Mouse (Mus musculus) neural tube, embryonic 12.5 days (tissue): ENCODE data around the gene Cd2bp2. TPM values are rescaled to one million over a fixed set of nuclear protein-coding genes. Genes with fewer than 3 reads are reported as not detected.

Experiments used
- ATAC-seq: fragments of 200-750 bp; cut with Nextera tagmentation; 2 replicates; pipeline ENCODE4 v1.8.0; 2017; ENCODE audit warnings: low read depth, mild to moderate bottlenecking, moderate TSS enrichment, moderate library complexity; ENCODE audit not compliant: low FRiP score
- H3K27ac ChIP-seq: fragments of 300-500 bp; sonication (generic); 2 replicates; pipeline ENCODE4 v1.5.1; 2016
- H3K27me3 ChIP-seq: fragments of 300-500 bp; sonication (generic); replicated peaks from 2 replicates; pipeline ENCODE4 v1.6.1; 2016; ENCODE audit warnings: mild to moderate bottlenecking
- H3K36me3 ChIP-seq: fragments of 300-500 bp; sonication (generic); 2 replicates; pipeline ENCODE4 v1.6.1; 2016; ENCODE audit warnings: mild to moderate bottlenecking
- H3K4me1 ChIP-seq: fragments of 300-500 bp; sonication (generic); 2 replicates; pipeline ENCODE4 v1.6.1; 2016
- H3K4me2 ChIP-seq: fragments of 300-500 bp; sonication (generic); replicated peaks from 2 replicates; pipeline ENCODE4 v1.6.1; 2016; ENCODE audit warnings: mild to moderate bottlenecking
- H3K4me3 ChIP-seq: fragments of 300-500 bp; sonication (generic); 2 replicates; pipeline ENCODE4 v1.5.1; 2016
- H3K9ac ChIP-seq: fragments of 300-500 bp; sonication (generic); 2 replicates; pipeline ENCODE4 v1.6.1; 2016; ENCODE audit warnings: mild to moderate bottlenecking
- H3K9me3 ChIP-seq: fragments of 300-500 bp; sonication (generic); 2 replicates; pipeline ENCODE4 v1.6.1; 2016; ENCODE audit warnings: mild to moderate bottlenecking
- WGBS: fragments of 180-500 bp; shearing (Covaris S2); methylation state at CpG from one replicate; pipeline ENCODE4 v1.1.7; 2016; 5-methylcytosine and 5-hydroxymethylcytosine counted together
- polyA plus RNA-seq: library from polyadenylated mRNA; unstranded; fragments of >200 nt; fragmentation: Nextera tagmentation; extraction: Ambion mirVana; gene quantifications from 2 replicates; pipeline ENCODE4 v1.2.1, GENCODE M21; 2016

The Cd2bp2 gene
- polyA plus RNA-seq, 1 experiment from 2014 or later, result 97.3 TPM

GRCm38 (mm10) chr7:127207374-127208294 lies 11.8 kb upstream of the Cd2bp2 start:
- under 1% methylated on average over 52 of the region's 53 CpGs for WGBS
- ATAC-seq, result peak; percentile 32
- 0 out of 2 replicates have a peak, but pooled peaks cover under 1% of the 10 kb centered on the region for H3K27me3 ChIP-seq
- no peaks in the 10 kb centered on the region for H3K9me3 ChIP-seq
- H3K4me1 ChIP-seq, result peaks cover 26% of the 10 kb centered on the region
- H3K27ac ChIP-seq, result peak overlapping the region; percentile 57
- H3K36me3 ChIP-seq, result peaks cover 14% of the 10 kb centered on the region
- H3K4me3 ChIP-seq, result peak overlapping the region; percentile 96
- peak overlapping the region; percentile 100 for H3K4me2 ChIP-seq
- peak overlapping the region; percentile 95 for H3K9ac ChIP-seq

DNA sequence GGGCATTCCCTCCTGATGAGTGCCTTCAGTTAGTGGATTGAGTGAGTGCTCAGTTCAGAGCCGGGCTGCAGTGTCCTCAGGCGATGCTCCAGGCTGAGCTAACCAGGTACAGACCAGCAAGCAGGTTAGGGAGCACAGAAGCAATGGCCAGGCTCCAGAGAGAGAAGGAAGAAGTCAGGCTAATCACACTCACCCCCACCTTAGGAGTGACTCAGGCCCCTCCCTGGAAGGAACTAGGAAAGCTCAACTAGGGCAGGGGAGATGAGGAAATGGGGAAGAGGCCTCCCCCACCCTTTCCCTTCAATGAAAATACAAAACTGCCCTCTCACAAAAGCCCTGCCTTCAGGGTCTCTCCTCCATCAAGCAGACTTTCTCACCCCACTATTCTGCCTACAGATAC lies 10.8 kb upstream of the Cd2bp2 start:
- Histone ChIP-seq H3K4me3 (peak overlapping the region; percentile 96), H3K36me3 (peaks cover 22% of the 10 kb centered on the region), H3K4me1 (peaks cover 26% of the 10 kb centered on the region), H3K9ac (peak overlapping the region; percentile 95), H3K27ac (no peak overlapping the region), H3K9me3 (no peaks in the 10 kb centered on the region), H3K27me3 (no peaks in the 10 kb centered on the region), H3K4me2 (peak overlapping the region; percentile 100)
- WGBS, result 77% methylated on average over 2 of the region's 2 CpGs
- no peak for ATAC-seq

DNA sequence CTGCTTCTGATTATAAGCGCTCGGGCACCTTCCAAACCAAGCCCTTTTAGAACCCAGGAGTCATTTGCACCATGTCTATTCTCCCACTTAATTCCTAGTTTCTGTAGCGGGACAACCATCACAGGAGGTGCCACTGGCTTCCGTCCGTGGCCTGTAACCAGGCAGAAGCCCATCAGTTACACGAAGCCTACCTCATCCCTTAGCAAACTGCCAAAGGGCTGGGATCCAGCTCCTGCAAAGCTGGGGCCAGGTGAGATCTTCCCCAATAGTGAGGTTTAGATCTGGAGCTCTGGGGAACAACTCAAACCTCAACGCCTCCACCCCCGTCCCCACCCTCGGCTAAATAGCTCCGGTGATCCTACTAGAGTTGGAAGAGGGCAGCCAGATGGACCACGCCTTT lies 634 bp upstream of the Cd2bp2 start:
- Histone ChIP-seq H3K9me3 (no peaks in the 10 kb centered on the region), H3K27ac (no peak overlapping the region), H3K4me2 (peak overlapping the region; percentile 73), H3K36me3 (peaks cover 75% of the 10 kb centered on the region), H3K27me3 (no peaks in the 10 kb centered on the region), H3K4me3 (peak overlapping the region; percentile 43), H3K4me1 (peaks cover 23% of the 10 kb centered on the region), H3K9ac (peak overlapping the region; percentile 65)
- ATAC-seq, result no peak
- WGBS, result 59% methylated on average over 11 of the region's 11 CpGs

- Histone ChIP-seq H3K4me3 (peak overlapping the region; percentile 77), H3K27me3 (no peaks in the 10 kb centered on the region), H3K27ac (no peak overlapping the region), H3K4me1 (peaks cover 23% of the 10 kb centered on the region), H3K9ac (peak overlapping the region; percentile 74), H3K9me3 (no peaks in the 10 kb centered on the region), H3K4me2 (peak overlapping the region; percentile 88), H3K36me3 (peaks cover 61% of the 10 kb centered on the region)
- ATAC-seq, result no peak
- 81% methylated on average over 7 of the region's 7 CpGs for WGBS
Measured at GRCm38 (mm10) chr7:127194633-127195029, 1.2 kb downstream of the Cd2bp2 start.

GRCm38 (mm10) chr7:127194011-127194632 lies 1.7 kb downstream of the Cd2bp2 start:
- no peak overlapping the region for H3K27ac ChIP-seq
- H3K27me3 ChIP-seq, result no peaks in the 10 kb centered on the region
- peaks cover 23% of the 10 kb centered on the region for H3K4me1 ChIP-seq
- H3K36me3 ChIP-seq, result peaks cover 56% of the 10 kb centered on the region
- H3K4me2 ChIP-seq, result peak overlapping the region; percentile 88
- no peak for ATAC-seq
- peak overlapping the region; percentile 74 for H3K9ac ChIP-seq
- 92% methylated on average over 17 of the region's 17 CpGs for WGBS
- H3K4me3 ChIP-seq, result no peak overlapping the region
- no peaks in the 10 kb centered on the region for H3K9me3 ChIP-seq

DNA sequence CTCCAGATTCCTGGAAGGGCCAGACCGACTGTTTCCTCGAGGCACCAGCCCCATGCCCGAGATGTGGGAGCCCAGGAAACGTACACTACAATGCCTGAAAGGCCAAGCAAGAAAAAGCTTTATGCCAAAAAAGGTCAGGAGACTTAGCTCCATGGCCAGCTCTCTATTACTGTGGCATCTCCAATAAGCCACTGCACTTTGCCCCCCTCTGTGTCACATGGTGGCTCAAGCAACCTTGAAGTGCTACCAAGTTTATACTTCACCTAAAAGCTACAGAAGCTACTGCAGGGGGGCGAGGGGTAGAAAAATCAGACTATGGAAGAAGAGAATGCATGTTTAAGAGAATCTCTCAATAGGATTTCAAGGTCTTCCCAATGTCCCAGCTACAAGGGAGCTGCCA lies 2.9 kb downstream of the Cd2bp2 start:
- Histone ChIP-seq H3K4me3 (no peak overlapping the region), H3K27ac (no peak overlapping the region), H3K27me3 (no peaks in the 10 kb centered on the region), H3K9ac (no peak overlapping the region), H3K4me2 (no peak overlapping the region), H3K4me1 (peaks cover 23% of the 10 kb centered on the region), H3K9me3 (no peaks in the 10 kb centered on the region), H3K36me3 (peaks cover 45% of the 10 kb centered on the region)
- WGBS, result 93% methylated on average over 5 of the region's 5 CpGs
- ATAC-seq, result no peak

DNA sequence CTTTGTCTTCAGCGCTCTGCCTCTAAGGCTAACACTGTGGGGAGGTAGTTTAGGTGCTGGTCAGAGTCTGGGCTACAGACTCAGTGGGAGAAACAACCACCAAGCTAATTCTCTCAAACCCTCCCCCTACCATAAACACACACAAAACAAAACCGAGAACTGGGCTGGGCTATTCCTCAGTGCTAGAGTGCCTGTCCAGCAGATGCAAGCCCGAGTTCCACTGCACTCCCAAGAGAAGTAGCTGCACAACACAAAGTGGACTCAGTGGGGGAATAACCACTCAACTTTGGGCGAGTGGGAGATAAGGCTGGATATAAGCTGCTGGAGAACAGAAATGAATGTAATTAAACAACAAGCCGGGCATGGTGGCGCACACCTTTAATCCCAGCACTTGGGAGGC lies 5.2 kb downstream of the Cd2bp2 start:
- no peak for ATAC-seq
- no peaks in the 10 kb centered on the region for H3K27me3 ChIP-seq
- H3K9me3 ChIP-seq, result no peaks in the 10 kb centered on the region
- H3K4me3 ChIP-seq, result no peak overlapping the region
- H3K9ac ChIP-seq, result no peak overlapping the region
- H3K4me2 ChIP-seq, result no peak overlapping the region
- peaks cover 34% of the 10 kb centered on the region for H3K36me3 ChIP-seq
- no peak overlapping the region for H3K27ac ChIP-seq
- peaks cover 16% of the 10 kb centered on the region for H3K4me1 ChIP-seq
- WGBS, result 76% methylated on average over 6 of the region's 6 CpGs

DNA sequence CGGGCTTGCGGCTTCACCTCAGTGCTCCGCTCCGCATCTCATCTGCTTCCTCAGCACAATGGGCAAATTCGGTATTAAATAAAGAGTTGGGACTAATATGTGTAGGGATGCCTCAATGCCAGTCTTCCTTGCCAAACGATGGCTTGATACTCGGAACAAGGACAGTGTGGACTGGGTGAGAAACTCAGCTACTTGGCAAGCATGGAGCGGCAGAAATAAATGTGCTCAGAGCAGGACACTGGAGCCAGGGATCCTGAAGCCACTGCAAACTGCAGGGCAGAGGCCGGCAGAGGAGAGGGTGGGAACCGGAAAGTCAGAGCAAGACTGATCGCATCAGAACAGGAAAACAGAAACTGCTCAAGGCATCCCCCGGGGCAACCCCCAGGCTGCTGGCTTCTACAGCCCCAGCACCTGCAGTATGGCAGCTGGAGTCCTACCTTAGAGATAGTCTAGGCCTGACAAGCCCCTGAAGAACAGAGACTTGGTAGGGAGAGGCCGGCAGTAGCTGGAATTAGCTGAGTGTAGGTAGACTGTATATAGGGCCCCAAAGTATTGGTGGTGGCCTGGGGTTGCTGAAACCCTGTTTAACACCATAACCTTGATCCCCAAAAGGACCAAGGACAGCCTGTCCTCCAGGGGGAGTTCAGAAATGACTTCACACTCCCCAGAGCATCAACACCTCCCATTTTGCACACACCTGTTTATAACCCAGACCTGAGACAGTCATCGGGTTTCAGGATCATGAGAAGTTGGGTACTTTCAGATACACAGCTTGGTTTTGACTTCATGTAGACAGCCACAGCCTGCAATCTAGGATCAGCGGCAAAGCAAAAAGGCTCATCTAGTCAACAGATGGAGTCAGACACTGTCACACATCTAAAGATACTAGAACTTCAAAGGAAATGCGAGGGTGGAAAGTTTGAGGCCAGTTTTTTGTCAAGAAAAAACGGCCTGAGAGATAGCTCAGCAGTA lies 7.3 kb downstream of the Cd2bp2 start:
- Histone ChIP-seq H3K27ac (no peak overlapping the region), H3K4me3 (no peak overlapping the region), H3K9ac (no peak overlapping the region), H3K9me3 (no peaks in the 10 kb centered on the region), H3K4me1 (no peaks in the 10 kb centered on the region), H3K27me3 (no peaks in the 10 kb centered on the region), H3K36me3 (peaks cover 26% of the 10 kb centered on the region), H3K4me2 (no peak overlapping the region)
- 85% methylated on average over 17 of the region's 17 CpGs for WGBS
- ATAC-seq, result no peak

DNA sequence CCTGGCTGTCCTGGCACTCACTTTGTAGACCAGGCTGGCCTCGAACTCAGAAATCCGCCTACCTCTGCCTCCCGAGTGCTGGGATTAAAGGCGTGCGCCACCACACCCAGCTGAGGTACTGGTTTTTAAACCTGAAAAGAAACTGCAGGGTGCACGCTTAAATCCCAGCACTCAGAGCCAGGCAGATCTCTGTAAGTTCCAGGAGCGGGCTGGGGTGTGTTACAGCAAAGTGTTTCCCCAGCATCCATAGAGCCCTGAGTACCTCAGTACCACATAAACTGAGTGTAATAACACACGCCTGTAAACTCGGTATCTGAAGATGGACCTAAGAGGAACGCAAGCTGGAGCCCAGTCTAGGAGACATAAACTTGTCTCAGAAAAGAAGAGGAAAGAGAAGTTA lies 8.5 kb downstream of the Cd2bp2 start:
- no peak overlapping the region for H3K9ac ChIP-seq
- peaks cover 13% of the 10 kb centered on the region for H3K36me3 ChIP-seq
- no peak overlapping the region for H3K27ac ChIP-seq
- no peaks in the 10 kb centered on the region for H3K9me3 ChIP-seq
- WGBS, result 72% methylated on average over 10 of the region's 10 CpGs
- H3K27me3 ChIP-seq, result no peaks in the 10 kb centered on the region
- no peak for ATAC-seq
- H3K4me2 ChIP-seq, result no peak overlapping the region
- no peak overlapping the region for H3K4me3 ChIP-seq
- H3K4me1 ChIP-seq, result no peaks in the 10 kb centered on the region

DNA sequence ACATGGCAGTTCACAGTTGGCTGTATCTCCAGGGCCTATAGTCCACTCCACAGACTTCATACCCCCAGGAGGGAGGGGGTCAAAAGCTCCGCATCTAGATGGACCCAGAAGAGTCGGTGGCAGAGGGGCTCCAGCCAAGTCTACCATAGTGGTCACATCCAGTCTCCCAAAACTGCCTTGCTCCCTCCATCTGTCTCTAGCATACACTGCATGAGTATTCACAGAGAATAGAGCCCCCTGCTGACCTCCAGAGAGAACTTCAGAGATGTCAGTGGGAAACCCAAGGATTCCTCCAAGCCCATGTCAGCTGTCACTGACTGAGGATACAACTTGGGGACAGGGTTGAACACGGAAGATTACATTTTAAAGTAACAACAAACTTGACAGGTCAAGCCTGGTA lies 10.2 kb downstream of the Cd2bp2 start:
- Histone ChIP-seq H3K4me3 (no peak overlapping the region), H3K4me1 (no peaks in the 10 kb centered on the region), H3K9me3 (no peaks in the 10 kb centered on the region), H3K27ac (no peak overlapping the region), H3K36me3 (no peaks in the 10 kb centered on the region), H3K27me3 (no peaks in the 10 kb centered on the region), H3K4me2 (no peak overlapping the region), H3K9ac (no peak overlapping the region)
- WGBS, result 66% methylated on average over 3 of the region's 3 CpGs
- ATAC-seq, result no peak

GRCm38 (mm10) chr7:127184720-127185119 lies 11.1 kb downstream of the Cd2bp2 start:
- no peaks in the 10 kb centered on the region for H3K27me3 ChIP-seq
- no peak overlapping the region for H3K27ac ChIP-seq
- H3K4me1 ChIP-seq, result no peaks in the 10 kb centered on the region
- ATAC-seq, result no peak
- WGBS, result 38% methylated on average over 1 of the region's 1 CpGs
- H3K9me3 ChIP-seq, result no peaks in the 10 kb centered on the region
- H3K4me3 ChIP-seq, result no peak overlapping the region
- H3K36me3 ChIP-seq, result no peaks in the 10 kb centered on the region
- H3K9ac ChIP-seq, result no peak overlapping the region
- H3K4me2 ChIP-seq, result no peak overlapping the region

GRCm38 (mm10) chr7:127183828-127184227 lies 12.0 kb downstream of the Cd2bp2 start:
- H3K36me3 ChIP-seq, result no peaks in the 10 kb centered on the region
- no peak overlapping the region for H3K4me3 ChIP-seq
- no peaks in the 10 kb centered on the region for H3K27me3 ChIP-seq
- no peak for ATAC-seq
- no peaks in the 10 kb centered on the region for H3K4me1 ChIP-seq
- no peak overlapping the region for H3K4me2 ChIP-seq
- H3K9me3 ChIP-seq, result no peaks in the 10 kb centered on the region
- WGBS, result 78% methylated on average over 6 of the region's 6 CpGs
- H3K27ac ChIP-seq, result no peak overlapping the region
- no peak overlapping the region for H3K9ac ChIP-seq
